Mouse (Mus musculus) heart, postnatal 0 days (tissue): ENCODE data around the gene Spry1. TPM values are rescaled to one million over a fixed set of nuclear protein-coding genes. Genes with fewer than 3 reads are reported as not detected.
A peak's percentile ranks its signal among the peaks of the same experiment; 100 is the strongest.

Source experiments
- ATAC-seq: fragments of 200-750 bp; cut with Nextera tagmentation; 2 replicates; pipeline ENCODE4 v1.8.0; 2017; ENCODE audit warnings: low read depth, moderate number of reproducible peaks, moderate library complexity; ENCODE audit not compliant: insufficient read depth
- DNase-seq: peaks from one replicate; pipeline ENCODE4 v3.0.0-alpha.2; 2016; ENCODE audit warnings: low spot score
- H3K27ac ChIP-seq: fragments of 300-500 bp; sonication (generic); 2 replicates; pipeline ENCODE4 v1.5.1; 2014; ENCODE audit warnings: low read depth, mild to moderate bottlenecking
- H3K27me3 ChIP-seq: fragments of 300-500 bp; sonication (generic); 2 replicates; pipeline ENCODE4 v1.6.1; 2014; ENCODE audit warnings: low read length, mixed read lengths; ENCODE audit not compliant: control insufficient read depth, insufficient read depth
- H3K36me3 ChIP-seq: fragments of 300-500 bp; sonication (generic); replicated peaks from 2 replicates; pipeline ENCODE4 v1.6.1; 2014; ENCODE audit warnings: low read length, mixed read lengths; ENCODE audit not compliant: control insufficient read depth, insufficient read depth
- H3K4me1 ChIP-seq: fragments of 300-500 bp; sonication (generic); 2 replicates; pipeline ENCODE4 v1.6.1; 2014; ENCODE audit warnings: antibody characterized with exemption; ENCODE audit not compliant: control insufficient read depth, insufficient read depth
- H3K4me2 ChIP-seq: fragments of 300-500 bp; sonication (generic); 2 replicates; pipeline ENCODE4 v1.6.1; 2014; ENCODE audit warnings: low read depth, mild to moderate bottlenecking, low read length, moderate library complexity
- H3K4me3 ChIP-seq: fragments of 300-500 bp; sonication (generic); 2 replicates; pipeline ENCODE4 v1.5.1; 2014; ENCODE audit warnings: low read depth, low read length
- H3K9ac ChIP-seq: fragments of 300-500 bp; sonication (generic); replicated peaks from 2 replicates; pipeline ENCODE4 v1.6.1; 2014; ENCODE audit warnings: low read depth, low read length, mixed read lengths
- H3K9me3 ChIP-seq: fragments of 300-500 bp; sonication (generic); replicated peaks from 2 replicates; pipeline ENCODE4 v1.6.1; 2016; ENCODE audit warnings: low read length; ENCODE audit not compliant: control insufficient read depth
- CTCF ChIP-seq: IDR thresholded peaks from 2 replicates; pipeline ENCODE4 v1.5.1; 2016; ENCODE audit warnings: antibody characterized with exemption, control low read depth, low read depth
- EP300 ChIP-seq: IDR thresholded peaks from 2 replicates; pipeline ENCODE4 v1.6.1; 2016; ENCODE audit warnings: antibody characterized with exemption, low read depth
- WGBS: fragments of 180-500 bp; shearing (Covaris S2); extraction: QIAGEN DNeasy Blood & Tissue Kit; methylation state at CpG from one replicate; pipeline ENCODE4 v1.1.7; 2014; 5-methylcytosine and 5-hydroxymethylcytosine counted together
- polyA plus RNA-seq: library from polyadenylated mRNA; unstranded; fragments of >200 nt; fragmentation: Nextera tagmentation; extraction: Ambion mirVana; gene quantifications from 2 replicates; pipeline ENCODE4 v1.2.1, GENCODE M21; 2015
- total RNA-seq: library from RNA; depleted of rRNA; stranded (reverse); fragments of >200 nt; gene quantifications from 2 replicates; pipeline ENCODE4 v1.2.3, GENCODE M21; 2014; ENCODE audit warnings: low replicate concordance; rRNA removed

The Spry1 gene
- total and polyA plus RNA-seq, 2 experiments from 2014 or later, result 5.4 to 39.6 TPM

DNA sequence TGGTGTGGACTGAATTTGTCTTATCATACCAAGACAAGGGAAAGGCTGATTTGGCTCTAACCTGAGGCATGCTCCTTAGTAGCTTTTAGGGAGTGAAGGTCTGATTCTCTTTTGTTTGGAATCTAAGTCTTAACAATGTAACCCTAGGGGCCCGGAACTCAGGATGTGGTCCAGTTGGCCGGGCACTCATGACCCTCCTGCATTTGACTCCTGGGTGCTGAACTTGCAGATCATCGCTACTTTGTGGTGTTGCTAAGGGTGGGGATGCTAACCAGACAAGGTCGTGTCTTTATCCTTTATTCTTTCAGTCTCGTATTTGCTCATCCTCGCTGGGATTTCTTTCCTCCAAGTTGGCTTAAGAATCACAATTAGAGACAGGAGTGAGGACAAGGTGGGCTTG lies 47.0 kb downstream of the Spry1 start:
- TF ChIP-seq CTCF, result no peak
- TF ChIP-seq EP300, result no peak
- 28% methylated on average over 6 of the region's 6 CpGs for WGBS
- Histone ChIP-seq H3K27me3 (no peaks in the 10 kb centered on the region), H3K9me3 (no peaks in the 10 kb centered on the region), H3K27ac (0 out of 2 replicates have a peak overlapping the region, but pooled peaks have one; percentile 49), H3K4me3 (peak overlapping the region; percentile 49), H3K36me3 (no peaks in the 10 kb centered on the region), H3K9ac (peak overlapping the region; percentile 53), H3K4me1 (no peaks in the 10 kb centered on the region), H3K4me2 (peak overlapping the region; percentile 70)
- no peak for DNase-seq
- no peak for ATAC-seq

DNA sequence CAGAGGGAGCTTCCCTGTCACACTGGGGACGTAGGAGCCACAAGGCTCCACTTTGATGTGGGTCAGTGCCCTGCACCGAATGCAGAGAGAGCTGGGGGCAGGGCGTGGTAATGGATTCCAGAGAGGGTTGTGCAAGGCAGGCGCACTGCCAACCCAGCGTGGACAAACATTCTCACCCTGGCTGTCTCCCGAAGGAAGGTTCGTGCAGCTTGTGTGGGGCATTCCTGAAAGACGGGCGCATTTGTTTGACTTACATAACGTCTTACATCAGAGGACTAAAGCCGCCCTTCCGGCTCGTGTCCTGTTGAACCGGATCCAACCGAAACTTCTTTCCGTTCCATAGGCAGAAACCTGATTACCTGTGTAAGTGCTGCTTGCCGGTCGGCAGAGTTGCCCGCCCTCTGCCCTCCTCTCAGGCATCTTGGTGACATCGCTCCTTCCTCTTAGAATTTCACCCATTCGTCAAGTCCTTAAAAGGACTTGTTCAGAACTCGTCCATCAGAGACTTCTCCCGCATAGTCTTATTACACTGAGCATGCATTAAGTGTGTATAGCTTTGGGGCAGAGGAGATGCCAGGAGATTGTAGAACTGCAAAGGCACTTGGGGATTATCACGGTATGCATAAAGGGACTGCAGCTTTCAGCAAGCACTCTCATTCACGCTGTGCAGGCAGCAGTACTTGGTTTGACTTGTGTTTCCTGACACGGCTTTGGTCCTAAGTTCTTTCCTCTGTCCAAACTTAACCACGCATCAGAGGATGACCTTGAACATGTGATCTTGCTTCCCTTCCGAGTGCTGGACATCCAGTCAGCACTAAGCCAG lies 47.6 kb downstream of the Spry1 start:
- peak; percentile 44; the same call in 1 of the 2 replicates for ATAC-seq
- peak overlapping the region; percentile 49; the same call in 1 of the 2 replicates for H3K27ac ChIP-seq
- 14% methylated on average over 28 of the region's 28 CpGs for WGBS
- no peaks in the 10 kb centered on the region for H3K9me3 ChIP-seq
- TF ChIP-seq CTCF, result no peak
- DNase-seq, result peak; percentile 39
- no peaks in the 10 kb centered on the region for H3K36me3 ChIP-seq
- H3K4me3 ChIP-seq, result peak overlapping the region; percentile 49
- H3K27me3 ChIP-seq, result no peaks in the 10 kb centered on the region
- peak overlapping the region; percentile 70 for H3K4me2 ChIP-seq
- H3K9ac ChIP-seq, result peak overlapping the region; percentile 53
- H3K4me1 ChIP-seq, result no peaks in the 10 kb centered on the region

DNA sequence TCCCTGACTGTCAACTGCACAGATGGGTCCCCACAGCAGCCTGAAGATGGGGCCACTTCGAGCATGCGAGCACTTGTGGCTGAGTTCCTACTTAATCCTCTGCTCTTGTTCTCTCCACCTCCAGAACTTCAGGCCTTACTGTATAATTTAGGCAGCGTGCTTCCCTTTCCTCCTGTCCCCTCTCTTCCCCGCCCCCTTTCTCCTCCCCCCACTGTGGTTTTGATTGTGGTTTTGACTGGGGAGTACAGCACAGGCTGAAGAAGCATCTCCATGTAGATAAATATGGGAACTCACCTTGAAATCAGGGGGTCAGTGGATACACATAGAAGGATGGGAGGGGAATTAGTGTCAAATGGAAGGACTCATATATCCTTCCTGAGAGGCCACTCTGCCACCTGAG lies 53.2 kb downstream of the Spry1 start:
- Histone ChIP-seq H3K27me3 (no peaks in the 10 kb centered on the region), H3K27ac (no peak overlapping the region), H3K4me1 (peaks cover 15% of the 10 kb centered on the region; the same call in 1 of the 2 replicates), H3K4me3 (no peak overlapping the region), H3K9me3 (no peaks in the 10 kb centered on the region), H3K36me3 (no peaks in the 10 kb centered on the region), H3K4me2 (no peak overlapping the region), H3K9ac (no peak overlapping the region)
- no peak for ATAC-seq
- DNase-seq, result no peak
- 72% methylated on average over 4 of the region's 4 CpGs for WGBS
- TF ChIP-seq CTCF (no peak), EP300 (no peak)

DNA sequence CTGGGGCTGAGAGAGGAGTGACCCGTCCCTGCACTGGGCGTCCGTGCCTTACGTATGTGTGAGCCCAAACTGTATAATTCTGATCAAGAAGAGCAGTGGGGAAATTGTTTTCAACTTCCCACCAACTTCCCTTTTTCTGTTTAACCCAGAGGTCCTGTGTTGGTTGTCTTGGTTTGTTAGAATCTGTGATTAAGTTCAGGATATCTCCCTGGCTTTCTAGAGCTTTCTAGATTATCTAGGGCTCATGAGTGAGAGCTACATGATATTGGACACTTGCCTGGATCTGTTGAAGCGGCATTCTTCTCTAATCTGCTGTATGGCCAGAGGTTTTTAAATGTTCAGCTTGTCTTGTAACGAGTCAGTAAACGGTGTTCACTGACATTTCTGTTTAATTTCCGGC lies 53.8 kb downstream of the Spry1 start:
- Histone ChIP-seq H3K4me1 (peaks cover 15% of the 10 kb centered on the region; the same call in 1 of the 2 replicates), H3K4me2 (no peak overlapping the region), H3K27ac (peak overlapping the region; percentile 49; the same call in 1 of the 2 replicates), H3K9ac (no peak overlapping the region), H3K27me3 (no peaks in the 10 kb centered on the region), H3K36me3 (no peaks in the 10 kb centered on the region), H3K9me3 (no peaks in the 10 kb centered on the region), H3K4me3 (no peak overlapping the region)
- DNase-seq (peak; percentile 24), ATAC-seq (no peak)
- TF ChIP-seq CTCF (no peak), EP300 (no peak)
- WGBS, result 31% methylated on average over 8 of the region's 8 CpGs

Other genes with a start within 250 kb of the Spry1 start
- gene Spata5, start 220.1 kb upstream of the Spry1 start, total RNA-seq, result 11.1 and 17.0 TPM in 2 replicates
- 13.8 and 18.7 TPM in 2 replicates for gene Spata5, start 220.1 kb upstream of the Spry1 start, polyA plus RNA-seq
- 9.8 and 38.8 TPM in 2 replicates for gene Nudt6, start 219.7 kb upstream of the Spry1 start, total RNA-seq
- 23.6 and 25.4 TPM in 2 replicates for gene Nudt6, start 219.7 kb upstream of the Spry1 start, polyA plus RNA-seq
- gene Gm5148, start 84.5 kb downstream of the Spry1 start, total RNA-seq, result not detected in 2 replicates
- gene Gm5148, start 84.5 kb downstream of the Spry1 start, polyA plus RNA-seq, result 1.8 and 2.0 TPM in 2 replicates